Mouse (Mus musculus) skeletal muscle tissue, adult 2 months (tissue): ENCODE data around the gene Sccpdh.

ENCODE experiments used
- DNase-seq: peaks from one replicate; pipeline ENCODE4 v3.0.0-alpha.2; 2012; ENCODE audit warnings: low read depth, low spot score

Sccpdh gene

DNA sequence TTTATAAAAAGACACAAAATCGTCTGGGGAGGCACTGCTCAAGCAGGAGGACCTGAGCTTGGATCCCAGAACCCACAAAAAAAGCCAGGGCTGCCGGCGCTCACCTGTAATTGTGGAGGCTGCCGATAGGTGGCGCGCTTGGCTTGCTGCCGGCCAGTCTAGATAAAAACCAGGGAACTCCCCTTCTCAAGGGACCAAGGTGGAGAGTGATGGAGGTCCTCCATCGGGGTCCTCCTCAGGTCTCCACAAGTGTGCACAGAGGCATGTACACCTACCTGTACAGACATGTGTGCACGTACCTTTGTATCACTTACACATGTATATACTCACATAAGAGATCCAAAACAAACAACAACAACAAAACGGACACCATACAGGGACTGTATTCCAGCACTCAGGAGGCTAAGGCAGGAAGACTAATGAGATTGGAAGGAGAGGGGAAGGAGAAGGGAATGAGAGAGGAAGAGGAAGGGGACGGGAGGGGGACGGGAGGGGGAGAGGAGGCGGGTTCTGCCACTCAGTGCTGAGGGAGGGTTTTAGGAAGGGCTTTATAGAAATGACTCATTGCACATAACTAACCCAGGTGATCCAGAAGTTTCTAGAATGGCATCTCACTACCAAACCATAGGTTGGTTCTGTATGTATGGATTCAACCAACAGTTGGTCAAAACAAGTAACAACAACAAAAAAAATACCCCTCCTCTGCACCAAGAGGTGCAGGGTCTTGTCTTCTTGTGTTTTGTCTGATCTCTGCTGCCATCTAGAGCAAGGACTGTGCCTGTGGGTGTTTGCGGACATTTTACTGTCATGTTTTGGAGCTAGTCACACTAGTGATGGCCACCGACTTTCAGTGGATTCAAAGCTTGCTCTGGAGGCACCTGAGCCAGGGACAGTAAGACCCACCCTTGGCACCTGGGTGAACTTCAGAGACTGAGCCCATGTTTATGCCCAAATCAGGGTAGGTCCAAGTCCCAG, 66.8 kb downstream of the Sccpdh start:
- DNase-seq, result peak; percentile 8

DNA sequence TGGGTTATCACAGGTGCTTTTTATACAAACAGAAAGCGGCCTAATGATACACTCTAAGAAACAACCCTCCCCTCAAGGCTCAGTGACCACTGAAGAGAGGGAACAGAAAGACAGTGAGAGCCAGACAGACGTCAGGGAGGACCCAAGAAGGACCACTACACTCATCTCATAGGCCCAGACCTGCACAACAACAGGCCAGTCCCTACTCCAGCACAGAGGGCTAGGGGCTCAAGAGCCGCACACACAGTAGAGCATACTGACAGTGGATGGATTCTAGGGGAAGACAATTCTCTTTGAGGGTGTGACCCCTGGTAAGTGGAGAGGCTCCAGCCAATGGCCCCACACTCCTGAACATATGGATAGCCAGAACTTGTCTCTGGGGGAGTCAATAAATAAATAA, 68.5 kb downstream of the Sccpdh start:
- no peak for DNase-seq
